Mouse (Mus musculus) forebrain, postnatal 0 days (tissue): Measurements from ENCODE around the gene Ipcef1. TPM values are rescaled to one million over a fixed set of nuclear protein-coding genes. Genes with fewer than 3 reads are reported as not detected.

Experiments used
- ATAC-seq: fragments of 200-750 bp; cut with Nextera tagmentation; 2 replicates; pipeline ENCODE4 v1.8.0; 2017; ENCODE audit warnings: mild to moderate bottlenecking, moderate library complexity
- DNase-seq: peaks from one replicate; pipeline ENCODE4 v3.0.0-alpha.2; 2015
- H3K27ac ChIP-seq: fragments of 300-500 bp; sonication (generic); 2 replicates; pipeline ENCODE4 v1.5.1; 2014; ENCODE audit warnings: low read depth, mild to moderate bottlenecking, antibody characterized with exemption, low read length, moderate library complexity, mixed read lengths
- H3K27me3 ChIP-seq: fragments of 300-500 bp; sonication (generic); 2 replicates; pipeline ENCODE4 v1.6.1; 2014; ENCODE audit warnings: mild to moderate bottlenecking, low read length, mixed read lengths; ENCODE audit not compliant: insufficient read depth
- H3K36me3 ChIP-seq: fragments of 300-500 bp; sonication (generic); 2 replicates; pipeline ENCODE4 v1.6.1; 2014; ENCODE audit warnings: mild to moderate bottlenecking, moderate library complexity; ENCODE audit not compliant: insufficient read depth
- H3K4me1 ChIP-seq: fragments of 300-500 bp; sonication (generic); 2 replicates; pipeline ENCODE4 v1.6.1; 2014; ENCODE audit warnings: antibody characterized with exemption; ENCODE audit not compliant: insufficient read depth
- H3K4me2 ChIP-seq: fragments of 300-500 bp; sonication (generic); 2 replicates; pipeline ENCODE4 v1.6.1; 2014; ENCODE audit warnings: low read depth, mild to moderate bottlenecking, moderate library complexity
- H3K4me3 ChIP-seq: fragments of 300-500 bp; sonication (generic); 2 replicates; pipeline ENCODE4 v1.5.1; 2014; ENCODE audit warnings: low read depth, low read length, mixed read lengths
- H3K9ac ChIP-seq: fragments of 300-500 bp; sonication (generic); 2 replicates; pipeline ENCODE4 v1.6.1; 2014; ENCODE audit warnings: mild to moderate bottlenecking
- H3K9me3 ChIP-seq: fragments of 300-500 bp; sonication (generic); 2 replicates; pipeline ENCODE4 v1.6.1; 2016; ENCODE audit warnings: low read length
- CTCF ChIP-seq: sonication (generic); IDR thresholded peaks from 2 replicates; pipeline ENCODE4 v1.5.1; 2016; ENCODE audit warnings: antibody characterized with exemption, control low read depth, low read depth
- WGBS: fragments of 180-500 bp; shearing (Covaris S2); extraction: QIAGEN DNeasy Blood & Tissue Kit; methylation state at CpG from one replicate; pipeline ENCODE4 v1.1.7; 2014; 5-methylcytosine and 5-hydroxymethylcytosine counted together
- polyA plus RNA-seq: library from polyadenylated mRNA; unstranded; fragments of >200 nt; fragmentation: Nextera tagmentation; extraction: Ambion mirVana; gene quantifications from 2 replicates; pipeline ENCODE4 v1.2.1, GENCODE M21; 2015
- total RNA-seq: library from RNA; depleted of rRNA; stranded (reverse); fragments of >200 nt; gene quantifications from 2 replicates; pipeline ENCODE4 v1.2.3, GENCODE M21; 2014

Ipcef1 gene
- total and polyA plus RNA-seq, 2 experiments from 2014 or later: 2.2 to 12.0 TPM

GRCm38 (mm10) chr10:7057546-7057945, 5.3 kb upstream of the Ipcef1 start:
- no peaks in the 10 kb centered on the region for H3K9me3 ChIP-seq
- 72% methylated on average over 1 of the region's 1 CpGs for WGBS
- DNase-seq (no peak), ATAC-seq (no peak)
- no peaks in the 10 kb centered on the region for H3K36me3 ChIP-seq
- H3K27ac ChIP-seq: no peak overlapping the region
- no peaks in the 10 kb centered on the region for H3K4me1 ChIP-seq
- no peaks in the 10 kb centered on the region for H3K27me3 ChIP-seq
- no peak overlapping the region for H3K4me3 ChIP-seq
- no peak overlapping the region for H3K9ac ChIP-seq
- no peak overlapping the region for H3K4me2 ChIP-seq
- no peak for TF ChIP-seq CTCF

DNA sequence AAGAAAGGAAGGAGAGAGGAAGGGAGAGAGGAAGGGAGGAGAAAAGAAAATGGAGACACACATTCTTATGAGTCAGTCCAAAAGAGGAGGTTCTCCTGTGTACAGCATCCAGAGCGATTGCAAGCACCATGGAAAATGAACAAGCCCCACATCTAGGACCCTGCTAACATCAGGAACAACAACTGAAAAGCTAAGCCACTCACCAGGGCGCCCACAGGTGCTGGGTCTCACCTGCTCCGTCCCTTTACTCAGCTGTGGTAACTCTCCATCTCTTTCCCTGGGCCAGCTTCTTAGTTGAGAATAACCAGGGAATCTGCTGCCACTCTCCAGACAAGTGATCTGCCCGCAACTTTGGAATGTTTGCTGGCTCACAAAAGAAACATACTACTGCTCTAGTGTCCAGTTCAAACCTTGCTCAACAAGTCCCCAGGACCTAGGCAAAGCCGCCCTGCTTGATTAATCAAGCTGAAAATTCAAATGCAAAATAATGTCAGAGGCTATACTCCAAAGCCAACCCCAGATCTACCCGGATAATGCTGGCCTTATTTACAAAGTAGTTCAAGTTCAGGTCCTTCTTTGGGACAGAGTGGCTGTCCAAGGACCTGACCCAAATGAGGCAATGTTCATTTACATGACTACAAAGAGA, 2.4 kb upstream of the Ipcef1 start:
- H3K4me3 ChIP-seq: no peak overlapping the region
- H3K36me3 ChIP-seq: no peaks in the 10 kb centered on the region
- H3K4me1 ChIP-seq: no peaks in the 10 kb centered on the region
- H3K4me2 ChIP-seq: no peak overlapping the region
- 81% methylated on average over 6 of the region's 6 CpGs for WGBS
- no peak for DNase-seq
- ATAC-seq: no peak
- no peak for TF ChIP-seq CTCF
- H3K27ac ChIP-seq: no peak overlapping the region
- no peaks in the 10 kb centered on the region for H3K27me3 ChIP-seq
- H3K9me3 ChIP-seq: no peaks in the 10 kb centered on the region
- no peak overlapping the region for H3K9ac ChIP-seq

DNA sequence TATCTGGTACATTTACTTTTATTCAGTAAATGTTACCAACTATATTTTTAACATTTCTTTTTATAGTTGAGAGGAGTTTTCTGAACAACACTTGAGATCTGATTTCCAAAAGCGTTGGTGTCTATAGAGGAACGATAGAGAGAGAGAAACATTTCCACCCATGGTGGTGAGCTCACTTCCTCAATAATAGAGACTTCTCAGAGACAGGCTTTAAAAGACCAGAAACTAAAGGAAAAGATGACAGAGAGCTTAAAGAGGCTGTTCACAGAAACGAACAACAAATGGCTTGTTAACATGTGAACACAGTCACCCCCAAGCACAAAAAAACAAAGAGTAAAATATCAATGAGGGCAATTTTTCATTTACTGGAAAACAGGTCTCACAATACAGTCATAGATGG, 2.4 kb downstream of the Ipcef1 start:
- Histone ChIP-seq H3K27me3 (no peaks in the 10 kb centered on the region), H3K4me1 (peaks cover 5% of the 10 kb centered on the region; the same call in 1 of the 2 replicates), H3K27ac (no peak overlapping the region), H3K36me3 (no peaks in the 10 kb centered on the region), H3K4me2 (no peak overlapping the region), H3K4me3 (no peak overlapping the region), H3K9ac (no peak overlapping the region), H3K9me3 (no peaks in the 10 kb centered on the region)
- no peak for TF ChIP-seq CTCF
- WGBS: 61% methylated on average over 3 of the region's 3 CpGs
- ATAC-seq (no peak), DNase-seq (no peak)

DNA sequence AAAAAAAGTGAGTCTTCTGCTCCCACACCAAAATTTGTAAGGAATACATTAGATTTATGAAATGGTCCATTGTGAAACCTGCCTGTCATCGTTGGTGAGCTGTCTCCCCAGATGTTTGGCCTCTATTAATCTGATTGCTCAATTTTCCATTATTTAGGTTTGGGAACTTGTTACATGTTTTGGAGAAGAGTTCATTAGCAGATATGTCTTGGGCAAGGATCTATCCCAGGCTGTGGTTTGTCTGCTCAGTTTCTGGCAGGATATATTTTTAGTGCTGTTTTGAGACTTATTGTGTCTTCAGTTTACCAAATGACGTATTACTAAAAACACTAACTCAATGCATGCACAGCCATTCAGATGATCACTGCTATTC, 4.4 kb downstream of the Ipcef1 start:
- no peak for ATAC-seq
- no peak overlapping the region for H3K9ac ChIP-seq
- H3K27me3 ChIP-seq: no peaks in the 10 kb centered on the region
- H3K4me2 ChIP-seq: no peak overlapping the region
- 70% methylated on average over 2 of the region's 2 CpGs for WGBS
- no peaks in the 10 kb centered on the region for H3K36me3 ChIP-seq
- DNase-seq: no peak
- no peak overlapping the region for H3K4me3 ChIP-seq
- no peak overlapping the region for H3K27ac ChIP-seq
- no peaks in the 10 kb centered on the region for H3K9me3 ChIP-seq
- peaks cover 5% of the 10 kb centered on the region; the same call in 1 of the 2 replicates for H3K4me1 ChIP-seq
- no peak for TF ChIP-seq CTCF

GRCm38 (mm10) chr10:7047288-7047918, 4.9 kb downstream of the Ipcef1 start:
- Histone ChIP-seq H3K27me3 (no peaks in the 10 kb centered on the region), H3K27ac (no peak overlapping the region), H3K36me3 (no peaks in the 10 kb centered on the region), H3K4me2 (no peak overlapping the region), H3K4me3 (no peak overlapping the region), H3K4me1 (peaks cover 5% of the 10 kb centered on the region; the same call in 1 of the 2 replicates), H3K9ac (no peak overlapping the region), H3K9me3 (no peaks in the 10 kb centered on the region)
- WGBS: 31% methylated on average over 10 of the region's 10 CpGs
- no peak for DNase-seq
- ATAC-seq: no peak
- TF ChIP-seq CTCF: no peak

- whole genome bisulfite sequencing: 76% methylated on average over 5 of the region's 5 CpGs
- no peaks in the 10 kb centered on the region for H3K9me3 ChIP-seq
- ATAC-seq (no peak), DNase-seq (no peak)
- H3K27ac ChIP-seq: no peak overlapping the region
- peaks cover 5% of the 10 kb centered on the region; the same call in 1 of the 2 replicates for H3K4me1 ChIP-seq
- H3K36me3 ChIP-seq: no peaks in the 10 kb centered on the region
- no peak overlapping the region for H3K4me2 ChIP-seq
- no peaks in the 10 kb centered on the region for H3K27me3 ChIP-seq
- H3K4me3 ChIP-seq: no peak overlapping the region
- no peak overlapping the region for H3K9ac ChIP-seq
- no peak for TF ChIP-seq CTCF
These were observed 8.4 kb downstream of the Ipcef1 start for GRCm38 (mm10) chr10:7043896-7044295.

GRCm38 (mm10) chr10:7041032-7041431, 11.2 kb downstream of the Ipcef1 start:
- no peak overlapping the region for H3K4me2 ChIP-seq
- H3K9me3 ChIP-seq: no peaks in the 10 kb centered on the region
- no peak overlapping the region for H3K27ac ChIP-seq
- no peaks in the 10 kb centered on the region for H3K27me3 ChIP-seq
- H3K36me3 ChIP-seq: no peaks in the 10 kb centered on the region
- DNase-seq (no peak), ATAC-seq (no peak)
- no peaks in the 10 kb centered on the region for H3K4me1 ChIP-seq
- H3K4me3 ChIP-seq: no peak overlapping the region
- no peak overlapping the region for H3K9ac ChIP-seq
- no peak for TF ChIP-seq CTCF
